Mouse (Mus musculus): ENCODE data around the gene Pcolce2. TPM values are rescaled to one million over a fixed set of nuclear protein-coding genes. Genes with fewer than 3 reads are reported as not detected.

Gene Pcolce2
- total RNA-seq, 2 experiments from 2014 or later = 7.4 to 9.8 TPM

DNA sequence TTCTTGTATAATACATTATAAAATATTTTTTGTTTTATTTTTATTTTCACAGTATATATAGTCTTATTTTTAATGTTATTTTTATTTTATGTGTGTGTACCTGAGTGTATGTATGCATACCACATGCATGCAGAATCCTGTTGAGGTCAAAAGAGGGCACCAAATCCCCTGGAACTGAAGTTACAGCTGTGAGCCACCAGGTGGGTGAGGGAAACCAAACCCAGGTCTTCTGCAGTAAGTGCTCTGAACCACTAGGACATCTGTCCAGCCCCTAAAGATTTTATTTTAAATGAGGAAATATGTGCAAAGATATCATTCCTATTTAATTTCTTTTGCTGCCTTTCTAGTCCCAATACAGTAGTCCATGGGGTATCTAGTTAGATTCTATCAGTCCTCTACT, 71.5 kb downstream of the Pcolce2 start:
- DNase-seq = no peak

- no peak for DNase-seq
Measured at GRCm38 (mm10) chr9:95712574-95712973, 75.2 kb downstream of the Pcolce2 start.

GRCm38 (mm10) chr9:95736238-95736637, 98.8 kb downstream of the Pcolce2 start:
- no peak for DNase-seq

DNA sequence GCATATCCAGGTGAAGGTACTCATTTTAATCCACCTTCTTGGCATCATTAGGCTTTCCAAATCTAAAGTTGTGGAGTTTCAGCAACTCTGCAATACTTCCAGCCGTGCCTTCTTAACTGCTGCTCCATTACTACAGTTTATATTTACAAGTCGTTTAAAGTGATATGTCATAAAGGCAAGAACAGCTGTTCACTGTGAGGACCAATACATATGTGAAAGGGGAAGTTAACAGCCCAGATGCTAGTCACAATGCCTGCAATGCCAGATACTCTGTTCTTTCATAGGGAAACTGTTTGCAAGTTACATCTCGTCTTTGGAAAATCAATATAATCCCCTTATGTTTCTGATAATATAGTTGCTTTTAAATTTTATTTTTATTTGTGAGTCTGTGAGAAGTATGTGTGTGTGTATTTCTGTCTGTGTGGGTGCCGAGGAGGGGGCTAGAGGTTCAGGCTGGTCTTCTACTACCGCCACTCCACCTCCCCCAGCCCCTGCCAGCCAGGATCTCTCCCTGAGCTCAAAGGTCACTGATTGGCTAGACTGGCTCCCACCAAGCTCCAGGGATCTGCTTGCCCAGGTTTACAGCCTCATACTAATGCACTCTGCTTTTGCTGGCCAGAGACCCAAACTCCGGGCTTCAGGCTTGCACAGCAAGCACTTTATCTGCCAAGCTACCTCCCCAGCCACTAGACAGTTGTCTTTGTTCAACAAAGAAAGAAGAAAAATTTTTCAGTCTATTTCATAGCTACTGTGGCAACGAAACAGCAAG, 107.6 kb downstream of the Pcolce2 start:
- no peak for DNase-seq

DNA sequence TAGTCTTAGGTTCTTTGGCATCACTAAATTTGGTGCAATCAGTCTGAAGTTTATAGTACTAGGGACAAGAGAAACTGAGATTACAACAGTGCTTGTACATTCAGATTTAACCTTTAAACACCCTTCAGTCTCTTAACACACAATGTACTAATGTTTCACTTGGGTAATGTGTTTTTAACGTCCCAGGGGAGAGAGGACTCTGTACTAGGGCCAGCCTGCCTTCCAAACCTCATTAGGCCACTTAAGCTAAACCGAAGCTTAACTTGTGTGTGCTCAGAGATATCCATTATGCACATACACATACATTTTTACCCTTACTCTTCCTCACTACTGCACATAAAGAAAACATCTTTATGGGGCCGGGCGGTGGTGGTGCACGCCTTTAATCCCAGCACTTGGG, 109.9 kb downstream of the Pcolce2 start:
- no peak for DNase-seq

Other genes starting within 250 kb of the Pcolce2 start
- gene Chst2, start 230.9 kb upstream of the Pcolce2 start, total RNA-seq (2021) = 1 to 10 TPM; 3.9 to 4.2 TPM
- 10 to 100 TPM; 27.7 to 43.8 TPM for gene U2surp, start 125.6 kb upstream of the Pcolce2 start, total RNA-seq (2021)
- 1 to 10 TPM; 4.4 to 4.5 TPM for gene Paqr9, start 77.9 kb upstream of the Pcolce2 start, total RNA-seq (2021)
- 1 to 10 TPM; 1.7 to 3.2 TPM for gene Trpc1, start 112.8 kb downstream of the Pcolce2 start, total RNA-seq (2021)
- under 1 TPM; 0.66 to 0.99 TPM for gene Pls1, start 207.7 kb downstream of the Pcolce2 start, total RNA-seq (2021)
- 1 to 10 TPM; 5.9 to 8.8 TPM for gene Atr, start 220.0 kb downstream of the Pcolce2 start, total RNA-seq (2021)